Mouse (Mus musculus) liver, embryonic 15.5 days (tissue): ENCODE data around the gene 6030408B16Rik. TPM values are rescaled to one million over a fixed set of nuclear protein-coding genes. Genes with fewer than 3 reads are reported as not detected.

Experiments used
- ATAC-seq: fragments of 200-750 bp; cut with Nextera tagmentation; 2 replicates; pipeline ENCODE4 v1.8.0; 2017; ENCODE audit warnings: moderate number of reproducible peaks, mild to moderate bottlenecking, moderate library complexity; ENCODE audit not compliant: insufficient read depth
- H3K27ac ChIP-seq: fragments of 300-500 bp; sonication (generic); replicated peaks from 2 replicates; pipeline ENCODE4 v1.5.1; 2015; ENCODE audit warnings: mild to moderate bottlenecking, inconsistent platforms
- H3K27me3 ChIP-seq: fragments of 300-500 bp; sonication (generic); 2 replicates; pipeline ENCODE4 v1.6.1; 2015; ENCODE audit warnings: mild to moderate bottlenecking, inconsistent platforms
- H3K36me3 ChIP-seq: fragments of 300-500 bp; sonication (generic); replicated peaks from 2 replicates; pipeline ENCODE4 v1.6.1; 2015; ENCODE audit warnings: moderate library complexity, mild to moderate bottlenecking, inconsistent platforms
- H3K4me1 ChIP-seq: fragments of 300-500 bp; sonication (generic); replicated peaks from 2 replicates; pipeline ENCODE4 v1.6.1; 2015; ENCODE audit warnings: inconsistent platforms
- H3K4me2 ChIP-seq: fragments of 300-500 bp; sonication (generic); 2 replicates; pipeline ENCODE4 v1.6.1; 2015; ENCODE audit warnings: moderate library complexity, mild to moderate bottlenecking, inconsistent platforms
- H3K4me3 ChIP-seq: fragments of 300-500 bp; sonication (generic); replicated peaks from 2 replicates; pipeline ENCODE4 v1.5.1; 2015; ENCODE audit warnings: mild to moderate bottlenecking, inconsistent platforms
- H3K9ac ChIP-seq: fragments of 300-500 bp; sonication (generic); 2 replicates; pipeline ENCODE4 v1.6.1; 2015; ENCODE audit warnings: moderate library complexity, mild to moderate bottlenecking, inconsistent platforms
- H3K9me3 ChIP-seq: fragments of 300-500 bp; sonication (generic); replicated peaks from 2 replicates; pipeline ENCODE4 v1.6.1; 2016; ENCODE audit warnings: inconsistent platforms
- WGBS: fragments of 180-500 bp; shearing (Covaris S2); methylation state at CpG from one replicate; pipeline ENCODE4 v1.1.7; 2015; ENCODE audit warnings: mixed read lengths; ENCODE audit not compliant: insufficient replicate concordance; 5-methylcytosine and 5-hydroxymethylcytosine counted together
- polyA plus RNA-seq: library from polyadenylated mRNA; unstranded; fragments of >200 nt; fragmentation: Nextera tagmentation; extraction: Ambion mirVana; gene quantifications from 2 replicates; pipeline ENCODE4 v1.2.1, GENCODE M21; 2015

6030408B16Rik gene
- polyA plus RNA-seq, 1 experiment from 2014 or later: 0.30 TPM

GRCm38 (mm10) chr15:101286129-101286770 is 6.8 kb upstream of the 6030408B16Rik start:
- H3K36me3 ChIP-seq: peaks cover 49% of the 10 kb centered on the region
- H3K4me1 ChIP-seq: peaks cover 26% of the 10 kb centered on the region
- no peak overlapping the region for H3K4me3 ChIP-seq
- no peaks in the 10 kb centered on the region for H3K9me3 ChIP-seq
- H3K27me3 ChIP-seq: no peaks in the 10 kb centered on the region
- H3K27ac ChIP-seq: no peak overlapping the region
- ATAC-seq: no peak
- H3K9ac ChIP-seq: no peak overlapping the region
- 52% methylated on average over 9 of the region's 9 CpGs for WGBS
- H3K4me2 ChIP-seq: no peak overlapping the region

GRCm38 (mm10) chr15:101287361-101287760 is 5.7 kb upstream of the 6030408B16Rik start:
- H3K27ac ChIP-seq: no peak overlapping the region

DNA sequence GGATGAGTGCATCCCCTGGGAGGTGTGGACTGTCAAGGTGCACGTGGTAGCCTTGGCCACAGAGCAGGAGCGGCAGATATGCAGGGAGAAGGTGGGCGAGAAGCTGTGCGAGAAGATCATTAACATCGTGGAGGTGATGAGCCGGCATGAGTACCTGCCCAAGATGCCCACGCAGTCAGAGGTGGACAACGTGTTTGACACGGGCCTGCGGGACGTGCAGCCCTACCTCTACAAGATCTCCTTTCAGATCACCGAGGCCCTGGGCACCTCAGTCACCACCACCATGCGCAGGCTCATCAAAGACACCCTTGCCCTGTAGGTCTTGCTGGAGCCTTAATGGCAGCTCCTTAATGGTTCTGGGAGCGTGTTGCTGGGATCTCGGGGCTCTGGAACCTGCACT is 2.7 kb upstream of the 6030408B16Rik start:
- peaks cover 55% of the 10 kb centered on the region for H3K36me3 ChIP-seq

More at GRCm38 (mm10) chr15:101287361-101287760, 5.7 kb upstream of the 6030408B16Rik start:
- H3K9me3 ChIP-seq: no peaks in the 10 kb centered on the region
- no peak for ATAC-seq
- H3K4me2 ChIP-seq: no peak overlapping the region
- 77% methylated on average over 6 of the region's 6 CpGs for WGBS
- H3K4me3 ChIP-seq: no peak overlapping the region
- H3K9ac ChIP-seq: no peak overlapping the region
- H3K4me1 ChIP-seq: peaks cover 26% of the 10 kb centered on the region
- H3K36me3 ChIP-seq: peaks cover 55% of the 10 kb centered on the region
- no peaks in the 10 kb centered on the region for H3K27me3 ChIP-seq

DNA sequence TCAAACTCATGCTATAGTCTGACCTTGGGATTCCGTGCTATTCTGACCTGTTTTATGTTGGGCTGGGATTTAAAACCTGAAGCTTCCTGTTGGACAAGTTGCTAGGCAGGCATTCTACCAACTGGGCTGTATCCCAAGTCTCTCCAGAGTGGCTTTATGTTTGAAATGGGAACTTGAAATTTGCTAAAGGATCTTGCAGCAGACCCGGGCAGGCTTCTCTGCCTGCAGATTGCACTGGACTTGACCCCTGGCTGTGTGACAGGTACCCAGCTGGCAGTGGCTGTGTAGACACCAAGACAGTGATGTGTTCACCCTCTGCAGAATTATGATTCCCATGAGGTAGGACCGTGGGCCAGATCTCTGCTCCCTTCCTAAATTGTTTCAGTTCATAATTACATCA is 1.0 kb upstream of the 6030408B16Rik start:
- no peak overlapping the region for H3K9ac ChIP-seq
- no peak for ATAC-seq
- H3K9me3 ChIP-seq: no peaks in the 10 kb centered on the region
- 64% methylated on average over 3 of the region's 3 CpGs for WGBS
- H3K4me2 ChIP-seq: no peak overlapping the region
- no peaks in the 10 kb centered on the region for H3K27me3 ChIP-seq
- no peak overlapping the region for H3K27ac ChIP-seq
- no peak overlapping the region for H3K4me3 ChIP-seq
- peaks cover 49% of the 10 kb centered on the region for H3K36me3 ChIP-seq
- H3K4me1 ChIP-seq: no peaks in the 10 kb centered on the region

More for the DNA sequence above, 2.7 kb upstream of the 6030408B16Rik start:
- H3K4me2 ChIP-seq: no peak overlapping the region
- no peaks in the 10 kb centered on the region for H3K27me3 ChIP-seq
- no peak overlapping the region for H3K9ac ChIP-seq
- no peak overlapping the region for H3K4me3 ChIP-seq
- no peaks in the 10 kb centered on the region for H3K9me3 ChIP-seq
- ATAC-seq: no peak
- peaks cover 5% of the 10 kb centered on the region for H3K4me1 ChIP-seq
- no peak overlapping the region for H3K27ac ChIP-seq
- whole genome bisulfite sequencing: 87% methylated on average over 15 of the region's 15 CpGs

- H3K27me3 ChIP-seq: no peaks in the 10 kb centered on the region
- 0 out of 2 replicates have a peak, but pooled peaks cover 3% of the 10 kb centered on the region for H3K4me1 ChIP-seq
- no peak overlapping the region for H3K27ac ChIP-seq
- ATAC-seq: no peak
- H3K36me3 ChIP-seq: peaks cover 27% of the 10 kb centered on the region
- H3K4me2 ChIP-seq: no peak overlapping the region
- no peak overlapping the region for H3K9ac ChIP-seq
- 60% methylated on average over 16 of the region's 16 CpGs for WGBS
- H3K4me3 ChIP-seq: no peak overlapping the region
- no peaks in the 10 kb centered on the region for H3K9me3 ChIP-seq
These were observed 1.2 kb downstream of the 6030408B16Rik start for GRCm38 (mm10) chr15:101294028-101294894.

GRCm38 (mm10) chr15:101295106-101295505 is 2.1 kb downstream of the 6030408B16Rik start:
- no peaks in the 10 kb centered on the region for H3K9me3 ChIP-seq
- no peaks in the 10 kb centered on the region for H3K27me3 ChIP-seq
- ATAC-seq: no peak
- peaks cover 12% of the 10 kb centered on the region; the same call in 1 of the 2 replicates for H3K4me1 ChIP-seq
- H3K36me3 ChIP-seq: peaks cover 18% of the 10 kb centered on the region
- no peak overlapping the region for H3K4me2 ChIP-seq
- 69% methylated on average over 7 of the region's 7 CpGs for WGBS
- no peak overlapping the region for H3K9ac ChIP-seq
- no peak overlapping the region for H3K27ac ChIP-seq
- no peak overlapping the region for H3K4me3 ChIP-seq

- ATAC-seq: no peak
- H3K9ac ChIP-seq: no peak overlapping the region
- WGBS: 70% methylated on average over 10 of the region's 10 CpGs
- H3K4me2 ChIP-seq: no peak overlapping the region
- H3K4me1 ChIP-seq: peaks cover 12% of the 10 kb centered on the region; the same call in 1 of the 2 replicates
- no peaks in the 10 kb centered on the region for H3K9me3 ChIP-seq
- H3K4me3 ChIP-seq: no peak overlapping the region
- H3K27me3 ChIP-seq: no peaks in the 10 kb centered on the region
- no peak overlapping the region for H3K27ac ChIP-seq
- H3K36me3 ChIP-seq: peaks cover 13% of the 10 kb centered on the region
These were observed 2.6 kb downstream of the 6030408B16Rik start for GRCm38 (mm10) chr15:101295616-101296015.

GRCm38 (mm10) chr15:101296091-101296490 is 3.1 kb downstream of the 6030408B16Rik start:
- H3K27ac ChIP-seq: no peak overlapping the region
- H3K4me2 ChIP-seq: no peak overlapping the region
- ATAC-seq: no peak
- no peak overlapping the region for H3K9ac ChIP-seq
- WGBS: 72% methylated on average over 11 of the region's 11 CpGs
- peaks cover 8% of the 10 kb centered on the region for H3K36me3 ChIP-seq
- H3K4me1 ChIP-seq: peaks cover 12% of the 10 kb centered on the region; the same call in 1 of the 2 replicates
- H3K27me3 ChIP-seq: no peaks in the 10 kb centered on the region
- no peak overlapping the region for H3K4me3 ChIP-seq
- no peaks in the 10 kb centered on the region for H3K9me3 ChIP-seq

GRCm38 (mm10) chr15:101297988-101298387 is 5.0 kb downstream of the 6030408B16Rik start:
- H3K4me2 ChIP-seq: peak overlapping the region; percentile 25; the same call in 1 of the 2 replicates
- no peak for ATAC-seq
- H3K4me1 ChIP-seq: peaks cover 12% of the 10 kb centered on the region; the same call in 1 of the 2 replicates
- H3K4me3 ChIP-seq: no peak overlapping the region
- H3K27me3 ChIP-seq: no peaks in the 10 kb centered on the region
- H3K9me3 ChIP-seq: no peaks in the 10 kb centered on the region
- no peak overlapping the region for H3K9ac ChIP-seq
- WGBS: 14% methylated on average over 7 of the region's 7 CpGs
- H3K36me3 ChIP-seq: no peaks in the 10 kb centered on the region
- no peak overlapping the region for H3K27ac ChIP-seq

GRCm38 (mm10) chr15:101298550-101298949 is 5.5 kb downstream of the 6030408B16Rik start:
- Histone ChIP-seq H3K9me3 (no peaks in the 10 kb centered on the region), H3K27me3 (no peaks in the 10 kb centered on the region), H3K27ac (no peak overlapping the region), H3K4me3 (no peak overlapping the region), H3K36me3 (no peaks in the 10 kb centered on the region), H3K9ac (no peak overlapping the region), H3K4me1 (peaks cover 12% of the 10 kb centered on the region; the same call in 1 of the 2 replicates), H3K4me2 (peak overlapping the region; percentile 25; the same call in 1 of the 2 replicates)
- 25% methylated on average over 7 of the region's 7 CpGs for WGBS
- ATAC-seq: no peak

- H3K27ac ChIP-seq: no peak overlapping the region
- ATAC-seq: peak; percentile 44; the same call in 1 of the 2 replicates
- H3K27me3 ChIP-seq: no peaks in the 10 kb centered on the region
- H3K36me3 ChIP-seq: no peaks in the 10 kb centered on the region
- WGBS: 53% methylated on average over 14 of the region's 14 CpGs
- peaks cover 12% of the 10 kb centered on the region; the same call in 1 of the 2 replicates for H3K4me1 ChIP-seq
- H3K4me3 ChIP-seq: no peak overlapping the region
- no peak overlapping the region for H3K9ac ChIP-seq
- H3K9me3 ChIP-seq: no peaks in the 10 kb centered on the region
- H3K4me2 ChIP-seq: no peak overlapping the region
These were observed 6.5 kb downstream of the 6030408B16Rik start for GRCm38 (mm10) chr15:101299480-101299960.
